Mouse (Mus musculus): ENCODE measurements around the gene Maged2. TPM values are rescaled to one million over a fixed set of nuclear protein-coding genes. Genes with fewer than 3 reads are reported as not detected.
"Not testable (repeated sequence)": the region's sequence is repeated elsewhere in the genome, so short reads cannot be mapped to it uniquely, and the experiment has no call there.

The Maged2 gene
- 522 and 556 TPM in 2 replicates for polyA plus RNA-seq (2015; fragmentation: Nextera tagmentation; extraction: Ambion mirVana)

DNA sequence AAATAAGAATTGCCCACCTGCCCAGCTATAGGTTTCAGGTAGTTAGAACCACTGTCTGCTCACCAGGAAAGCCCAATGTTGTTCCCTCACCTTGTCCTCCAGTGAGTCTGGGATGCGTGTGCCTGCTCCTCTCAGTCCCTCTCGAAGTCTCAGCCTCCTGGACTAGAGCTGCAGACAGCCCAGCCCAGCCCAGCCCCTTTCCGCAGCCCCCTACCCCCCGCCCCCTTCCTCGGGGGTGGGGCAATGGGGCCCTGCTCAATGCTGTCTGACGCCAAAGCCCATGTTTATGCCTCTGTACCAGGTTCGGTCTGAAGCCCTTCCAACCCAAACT lies at the start of gene Maged2:
Maged2 (minus strand) TSS at position 207 of the 331 bp plus-strand sequence.
- Histone ChIP-seq H3K27me3 (replicated peaks) (no peaks in the 10 kb centered on the region), H3K9ac (replicated peaks) (peak within 1 kb of the TSS; percentile 59), H3K4me3 (replicated peaks) (peak within 1 kb of the TSS; percentile 53), H3K9me3 (replicated peaks) (no peaks in the 10 kb centered on the region), H3K4me1 (peaks cover 10% of the 10 kb centered on the region), H3K36me3 (peaks cover 19% of the 10 kb centered on the region), H3K4me2 (peak within 1 kb of the TSS; percentile 58), H3K27ac (replicated peaks) (peak within 1 kb of the TSS; percentile 90)
- ATAC-seq (ENCODE audit: low FRiP score) = peak; percentile 45
- 17% methylated on average over 7 of the region's 7 CpGs for WGBS

DNA sequence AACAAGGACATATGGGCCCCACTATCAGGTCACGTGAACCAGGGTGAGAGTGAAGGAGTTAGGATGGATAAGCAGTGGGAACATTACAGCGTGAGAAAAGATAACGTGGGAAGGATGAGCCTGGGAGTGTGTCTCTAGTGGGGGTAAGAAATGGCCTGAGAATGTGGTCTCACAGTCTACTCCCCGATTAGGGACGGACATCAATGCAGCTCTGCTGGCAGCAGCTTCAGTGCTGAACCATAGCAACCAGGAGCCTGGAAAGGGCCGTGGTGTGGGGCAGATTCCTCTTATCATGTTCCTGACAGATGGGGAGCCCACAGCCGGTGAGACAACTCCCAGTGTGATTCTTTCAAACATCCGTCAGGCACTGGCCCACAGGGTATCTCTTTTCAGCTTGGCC lies 34.1 kb upstream of the Maged2 start:
- H3K9ac ChIP-seq (replicated peaks) = no peak overlapping the region
- no peak overlapping the region for H3K4me2 ChIP-seq
- no peaks in the 10 kb centered on the region for H3K36me3 ChIP-seq
- H3K4me1 ChIP-seq = no peaks in the 10 kb centered on the region
- ATAC-seq (ENCODE audit: low FRiP score) = no peak
- 76% methylated on average over 8 of the region's 8 CpGs for WGBS
- H3K27me3 ChIP-seq (replicated peaks) = no peaks in the 10 kb centered on the region
- H3K27ac ChIP-seq (replicated peaks) = no peak overlapping the region
- H3K9me3 ChIP-seq (replicated peaks) = no peaks in the 10 kb centered on the region
- H3K4me3 ChIP-seq (replicated peaks) = no peak overlapping the region

GRCm38 (mm10) chrX:150845480-150846205 lies 31.5 kb upstream of the Maged2 start:
- H3K4me1 ChIP-seq; H3K4me2 ChIP-seq; H3K4me3 ChIP-seq (replicated peaks); H3K27me3 ChIP-seq (replicated peaks); H3K9me3 ChIP-seq (replicated peaks); H3K36me3 ChIP-seq; H3K27ac ChIP-seq (replicated peaks); H3K9ac ChIP-seq (replicated peaks): not testable (repeated sequence)
- 100% methylated on average over 3 of the region's 10 CpGs for WGBS
- ATAC-seq (ENCODE audit: low FRiP score) = peak; percentile 63; the same call in 1 of the 2 replicates

DNA sequence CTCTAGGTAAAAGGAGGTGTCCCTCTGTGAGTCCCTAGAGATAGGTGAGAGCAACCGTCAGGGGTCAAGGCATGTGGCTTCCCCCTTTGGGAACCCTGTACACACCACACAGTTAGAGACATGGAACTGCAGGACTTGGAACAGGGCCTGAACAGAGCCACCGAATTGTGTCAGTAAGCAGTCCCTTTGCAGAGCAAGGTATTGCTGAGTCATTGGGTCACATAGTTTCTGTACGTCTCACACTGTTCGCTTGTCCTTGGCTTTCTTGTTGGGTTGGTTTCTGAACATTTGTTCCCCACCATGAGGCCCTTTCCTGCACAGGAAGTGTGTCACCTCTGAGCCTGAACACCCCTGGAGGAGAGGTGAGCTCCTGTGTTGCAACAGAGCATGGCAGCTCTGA lies 29.1 kb upstream of the Maged2 start:
- not testable (repeated sequence) for H3K4me1 ChIP-seq; ATAC-seq (ENCODE audit: low FRiP score); H3K4me3 ChIP-seq (replicated peaks); H3K9me3 ChIP-seq (replicated peaks); H3K36me3 ChIP-seq; H3K27ac ChIP-seq (replicated peaks); H3K4me2 ChIP-seq; H3K9ac ChIP-seq (replicated peaks); H3K27me3 ChIP-seq (replicated peaks)
- WGBS = 90% methylated on average over 2 of the region's 4 CpGs

DNA sequence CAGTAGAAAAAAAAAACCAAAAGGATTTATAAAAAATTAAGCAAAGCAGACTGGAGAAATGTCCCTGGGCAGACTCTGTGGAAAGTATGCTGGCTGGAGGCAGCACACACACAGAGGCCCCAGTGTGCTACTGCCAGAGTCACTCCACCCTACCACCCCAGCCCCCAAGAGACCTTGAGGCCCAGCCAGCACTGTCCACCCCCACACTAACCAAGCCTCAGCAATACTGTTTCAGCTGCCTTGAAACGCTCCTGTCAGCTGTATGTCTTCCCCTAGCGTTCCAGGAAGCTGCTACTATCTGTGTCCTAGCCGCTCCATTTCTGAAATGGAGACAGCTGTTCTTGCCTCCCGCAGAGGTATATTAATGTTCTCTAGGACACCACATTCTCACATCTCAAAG lies 16.2 kb upstream of the Maged2 start:
- Histone ChIP-seq H3K4me3 (replicated peaks) (no peak overlapping the region), H3K9ac (replicated peaks) (no peak overlapping the region), H3K4me1 (no peaks in the 10 kb centered on the region), H3K27me3 (replicated peaks) (peaks cover 8% of the 10 kb centered on the region; the same call in 1 of the 2 replicates), H3K27ac (replicated peaks) (no peak overlapping the region), H3K4me2 (no peak overlapping the region), H3K36me3 (no peaks in the 10 kb centered on the region), H3K9me3 (replicated peaks) (no peaks in the 10 kb centered on the region)
- no peak for ATAC-seq (ENCODE audit: low FRiP score)
- 82% methylated on average over 4 of the region's 4 CpGs for WGBS

DNA sequence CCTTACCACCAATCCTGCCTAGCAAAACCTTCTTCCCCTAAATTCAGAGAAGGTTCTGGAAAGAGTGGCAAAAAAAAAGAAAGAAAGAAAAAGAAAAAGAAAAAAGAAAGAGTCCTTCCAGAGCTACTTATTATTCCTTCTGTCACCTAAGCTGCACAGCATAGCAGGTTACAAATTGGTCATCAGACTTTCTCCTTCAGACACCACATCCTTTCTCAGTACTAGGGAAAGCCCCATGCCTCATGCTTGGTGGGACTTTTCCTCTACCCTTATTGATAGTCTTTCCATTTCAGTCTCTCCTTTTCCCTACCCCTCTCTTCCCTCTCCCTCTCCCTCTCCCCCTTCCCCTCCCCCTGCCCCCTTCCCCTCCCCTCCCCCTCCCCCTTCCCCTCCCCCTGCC lies 3.1 kb upstream of the Maged2 start:
- no peak overlapping the region for H3K9ac ChIP-seq (replicated peaks)
- no peaks in the 10 kb centered on the region for H3K9me3 ChIP-seq (replicated peaks)
- no peaks in the 10 kb centered on the region for H3K36me3 ChIP-seq
- ATAC-seq (ENCODE audit: low FRiP score) = no peak
- H3K4me1 ChIP-seq = peaks cover 1% of the 10 kb centered on the region
- no peak overlapping the region for H3K27ac ChIP-seq (replicated peaks)
- no peak overlapping the region for H3K4me2 ChIP-seq
- no peak overlapping the region for H3K4me3 ChIP-seq (replicated peaks)
- 0 out of 2 replicates have a peak, but pooled peaks cover 2% of the 10 kb centered on the region for H3K27me3 ChIP-seq (replicated peaks)

DNA sequence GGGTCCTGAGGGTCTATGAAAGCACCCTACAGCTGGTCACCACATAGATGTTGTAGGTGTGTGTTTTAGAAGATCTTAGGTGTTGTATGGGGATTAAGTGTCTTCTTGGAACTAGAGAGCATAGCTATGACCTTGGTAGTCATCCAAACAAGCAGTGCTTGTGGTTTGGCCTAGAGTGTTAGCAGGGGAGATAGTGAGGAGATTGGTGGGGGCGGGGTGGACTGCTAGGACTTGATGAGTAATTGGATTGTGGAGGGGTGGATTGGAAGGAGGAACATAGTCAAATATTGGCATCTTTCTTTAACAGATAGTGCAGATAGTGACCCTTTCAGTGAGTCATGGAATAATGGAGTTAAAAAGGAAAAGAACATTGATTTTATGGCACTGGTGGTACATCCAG lies 1.5 kb upstream of the Maged2 start:
- 80% methylated on average over 1 of the region's 1 CpGs for WGBS
- Histone ChIP-seq H3K9ac (replicated peaks) (no peak overlapping the region), H3K9me3 (replicated peaks) (no peaks in the 10 kb centered on the region)

GRCm38 (mm10) chrX:150813464-150814138 lies 544 bp downstream of the Maged2 start:
- ATAC-seq (ENCODE audit: low FRiP score) = peak; percentile 79
- peak overlapping the region; percentile 58 for H3K4me2 ChIP-seq
- 24% methylated on average over 16 of the region's 16 CpGs for WGBS
- H3K4me1 ChIP-seq = peaks cover 10% of the 10 kb centered on the region
- no peaks in the 10 kb centered on the region for H3K9me3 ChIP-seq (replicated peaks)
- peaks cover 22% of the 10 kb centered on the region for H3K36me3 ChIP-seq
- no peaks in the 10 kb centered on the region for H3K27me3 ChIP-seq (replicated peaks)
- peak overlapping the region; percentile 53 for H3K4me3 ChIP-seq (replicated peaks)
- peak overlapping the region; percentile 90 for H3K27ac ChIP-seq (replicated peaks)
- H3K9ac ChIP-seq (replicated peaks) = peak overlapping the region; percentile 59

More for the DNA sequence above, 1.5 kb upstream of the Maged2 start:
- Histone ChIP-seq H3K36me3 (peaks cover 9% of the 10 kb centered on the region), H3K4me2 (no peak overlapping the region), H3K4me1 (peaks cover 10% of the 10 kb centered on the region), H3K4me3 (replicated peaks) (no peak overlapping the region), H3K27ac (replicated peaks) (no peak overlapping the region), H3K27me3 (replicated peaks) (no peaks in the 10 kb centered on the region)
- ATAC-seq (ENCODE audit: low FRiP score) = no peak

DNA sequence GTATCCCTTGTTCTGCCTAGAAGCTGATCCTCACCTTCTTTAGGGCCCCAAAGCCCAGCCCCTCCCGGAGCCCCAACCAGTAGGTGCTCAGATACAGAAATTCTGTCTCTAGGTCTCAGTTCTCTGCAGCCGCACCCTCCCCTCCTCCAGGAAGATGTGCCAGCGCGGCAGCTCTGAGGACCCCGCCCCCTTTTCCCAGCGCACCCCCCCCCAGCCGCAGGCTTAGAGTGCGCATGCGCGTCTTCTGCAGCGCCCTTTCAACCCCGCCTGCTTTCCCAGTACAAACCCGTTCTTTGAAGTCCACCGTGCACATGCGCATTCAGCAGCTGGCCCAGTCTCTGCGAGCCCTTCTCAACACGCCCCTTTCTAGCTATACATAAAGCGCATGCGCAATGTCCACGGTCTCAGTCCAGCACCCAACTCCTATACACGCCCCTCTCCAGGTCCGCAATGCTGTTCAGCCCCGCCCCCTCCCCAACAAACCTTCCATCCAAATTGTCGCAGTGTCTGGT lies 1.3 kb downstream of the Maged2 start:
- Histone ChIP-seq H3K4me2 (peak overlapping the region; percentile 58), H3K9ac (replicated peaks) (peak overlapping the region; percentile 59; the same call in 1 of the 2 replicates), H3K4me1 (peaks cover 10% of the 10 kb centered on the region), H3K27me3 (replicated peaks) (no peaks in the 10 kb centered on the region), H3K9me3 (replicated peaks) (no peaks in the 10 kb centered on the region), H3K27ac (replicated peaks) (peak overlapping the region; percentile 90), H3K36me3 (peaks cover 25% of the 10 kb centered on the region), H3K4me3 (replicated peaks) (peak overlapping the region; percentile 53)
- WGBS = 25% methylated on average over 22 of the region's 24 CpGs
- peak; percentile 94 for ATAC-seq (ENCODE audit: low FRiP score)

GRCm38 (mm10) chrX:150800987-150801386 lies 13.2 kb downstream of the Maged2 start:
- not testable (repeated sequence) for H3K4me1 ChIP-seq; H3K9ac ChIP-seq (replicated peaks); H3K4me2 ChIP-seq; H3K36me3 ChIP-seq; H3K4me3 ChIP-seq (replicated peaks); H3K9me3 ChIP-seq (replicated peaks); H3K27ac ChIP-seq (replicated peaks); ATAC-seq (ENCODE audit: low FRiP score); H3K27me3 ChIP-seq (replicated peaks)
- 94% methylated on average over 1 of the region's 4 CpGs for WGBS

- H3K4me2 ChIP-seq; H3K4me3 ChIP-seq (replicated peaks); H3K27me3 ChIP-seq (replicated peaks); H3K9me3 ChIP-seq (replicated peaks); H3K36me3 ChIP-seq; H3K9ac ChIP-seq (replicated peaks); H3K4me1 ChIP-seq; H3K27ac ChIP-seq (replicated peaks): not testable (repeated sequence)
- WGBS = 59% methylated on average over 6 of the region's 10 CpGs
- ATAC-seq (ENCODE audit: low FRiP score) = peak; percentile 80
These were observed 15.5 kb downstream of the Maged2 start for GRCm38 (mm10) chrX:150798493-150799177.

Measured in neural tube, embryonic 15.5 days (tissue).